Comparison of ENCODE assay signal across 23 mouse cellular contexts in the genomic region with DNA sequence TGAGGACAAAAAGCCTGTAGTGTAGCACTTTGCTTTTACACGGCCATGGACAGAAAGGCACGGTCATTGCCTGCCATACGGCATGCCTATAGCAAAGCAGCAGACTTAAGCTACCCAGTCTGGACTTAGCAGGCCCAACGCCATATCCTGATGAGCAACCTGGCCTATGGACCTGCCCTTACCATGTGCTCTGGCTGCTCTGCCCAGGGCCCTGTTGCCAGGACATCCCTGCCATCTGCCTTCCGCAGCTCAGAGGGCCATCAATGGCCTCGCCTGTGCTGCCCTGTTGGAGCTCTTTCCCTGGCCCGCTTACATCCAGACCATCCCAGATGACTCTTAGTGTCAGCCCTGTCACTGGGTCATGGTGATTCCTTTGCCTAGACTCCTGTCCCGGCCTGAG. TPM values are rescaled to one million over a fixed set of nuclear protein-coding genes. Genes with fewer than 3 reads are reported as not detected.
DNase-seq lines count a peak whose midpoint lies in the region; ATAC-seq and TF ChIP-seq lines count a peak whose summit lies in the region.
"Had no signal": no experiment of that assay in that cellular context is flagged by ENCODE, and none has a peak within 500 bp of the region (broad histone marks: within the 10 kb centered on the region; RNA-seq: fewer than 3 reads in every experiment).

No protein-coding gene starts in this region.

- DNase-seq in hindbrain, postnatal 0 days (ENCODE audit: low spot score), result no peak
- no peak for DNase-seq in hindbrain, embryonic 11.5 days (ENCODE audit: low spot score)
- peak; percentile 76 for DNase-seq in cerebellum, adult 11 months
- peak; percentile 71 for DNase-seq in cerebellum, adult 8-10 months
- DNase-seq in cerebellum, postnatal 14 days, result peak; percentile 76 to 86
- no peak for DNase-seq in right cerebral cortex, postnatal 36 days (ENCODE audit: low spot score in 2 of 2)
- DNase-seq in layer of hippocampus, adult 8-10 months (ENCODE audit: low spot score in 2 of 2), result no peak
- DNase-seq: adrenal gland, postnatal 10 days; B cell, adult 2 months; gastrocnemius, postnatal 10 days; heart, adult 2 months; kidney, adult 11 months had no signal

- H3K27me3 ChIP-seq in hindbrain, postnatal 0 days (ENCODE audit: insufficient read depth, low read length), result no peaks in the 10 kb centered on the region
- no peaks in the 10 kb centered on the region for H3K27me3 ChIP-seq in hindbrain, embryonic 11.5 days (ENCODE audit: control insufficient read depth, insufficient read depth, low read length)
- no peaks in the 10 kb centered on the region; the same call in 1 of the 2 replicates for H3K27me3 ChIP-seq in heart, embryonic 11.5 days (ENCODE audit: control insufficient read depth, insufficient read depth, low read length)
- H3K27me3 ChIP-seq: embryonic facial prominence, embryonic 13.5 days; forebrain, embryonic 12.5 days; hindbrain, embryonic 15.5 days had no signal

- ATAC-seq in hindbrain, postnatal 0 days, result peak; percentile 24; the same call in 1 of the 2 replicates
- ATAC-seq in hindbrain, embryonic 11.5 days (ENCODE audit: low FRiP score), result no peak
- no peak for ATAC-seq in heart, embryonic 11.5 days (replicated peaks; ENCODE audit: insufficient number of reproducible peaks, low FRiP score, low TSS enrichment)
- ATAC-seq: forebrain, embryonic 16.5 days; inflammation-experienced regulatory T-cells, adult 6 months had no signal

- no peak overlapping the region for H3K27ac ChIP-seq in hindbrain, postnatal 0 days
- H3K27ac ChIP-seq in hindbrain, embryonic 11.5 days (ENCODE audit: low read depth, low read length), result no peak overlapping the region
- no peak overlapping the region for H3K27ac ChIP-seq in heart, embryonic 11.5 days (ENCODE audit: low read depth, low read length)
- H3K27ac ChIP-seq: embryonic facial prominence, embryonic 13.5 days; forebrain, embryonic 12.5 days; heart, adult 2 months; hindbrain, embryonic 10.5 days; hindbrain, embryonic 15.5 days had no signal

- H3K4me1 ChIP-seq in hindbrain, postnatal 0 days (ENCODE audit: insufficient read depth, low read length), result no peaks in the 10 kb centered on the region
- H3K4me1 ChIP-seq in hindbrain, embryonic 11.5 days (replicated peaks; ENCODE audit: control insufficient read depth, insufficient read depth, low read length), result 0 out of 2 replicates have a peak, but pooled peaks cover 3% of the 10 kb centered on the region
- no peaks in the 10 kb centered on the region for H3K4me1 ChIP-seq in heart, embryonic 11.5 days (ENCODE audit: control insufficient read depth, insufficient read depth, low read length)

- no peak overlapping the region for H3K4me3 ChIP-seq in hindbrain, postnatal 0 days (ENCODE audit: low read length)
- H3K4me3 ChIP-seq in hindbrain, embryonic 11.5 days (ENCODE audit: low read depth, low read length), result no peak overlapping the region
- no peak overlapping the region for H3K4me3 ChIP-seq in heart, embryonic 11.5 days (ENCODE audit: low read depth, low read length)
- H3K4me3 ChIP-seq: embryonic facial prominence, embryonic 13.5 days; forebrain, embryonic 12.5 days; heart, adult 2 months; heart, embryonic 12.5 days; hindbrain, embryonic 10.5 days; hindbrain, embryonic 15.5 days had no signal

- H3K9ac ChIP-seq in hindbrain, postnatal 0 days (replicated peaks; ENCODE audit: low read length), result no peak overlapping the region
- H3K9ac ChIP-seq in hindbrain, embryonic 11.5 days (ENCODE audit: low read depth, low read length), result no peak overlapping the region
- no peak overlapping the region for H3K9ac ChIP-seq in heart, embryonic 11.5 days (ENCODE audit: low read depth, low read length)
- H3K9ac ChIP-seq: embryonic facial prominence, embryonic 13.5 days; forebrain, embryonic 12.5 days; heart, embryonic 12.5 days; hindbrain, embryonic 15.5 days had no signal

- H3K36me3 ChIP-seq in hindbrain, postnatal 0 days (ENCODE audit: insufficient read depth, low read length), result no peaks in the 10 kb centered on the region; the same call in 1 of the 2 replicates
- H3K36me3 ChIP-seq in hindbrain, embryonic 11.5 days (ENCODE audit: control insufficient read depth, insufficient read depth, low read length), result no peaks in the 10 kb centered on the region
- no peaks in the 10 kb centered on the region for H3K36me3 ChIP-seq in heart, embryonic 11.5 days (ENCODE audit: control insufficient read depth, insufficient read depth, low read length)
- H3K36me3 ChIP-seq: embryonic facial prominence, embryonic 13.5 days; forebrain, embryonic 12.5 days; heart, embryonic 12.5 days; hindbrain, embryonic 10.5 days; hindbrain, embryonic 15.5 days had no signal

- WGBS in hindbrain, postnatal 0 days, result 69% methylated on average over 8 of the region's 8 CpGs
- WGBS in hindbrain, embryonic 11.5 days, result 93% methylated on average over 8 of the region's 8 CpGs
- WGBS in heart, embryonic 11.5 days (ENCODE audit: insufficient replicate concordance), result 83% methylated on average over 8 of the region's 8 CpGs

- no peaks in the 10 kb centered on the region for H3K9me3 ChIP-seq in hindbrain, postnatal 0 days (ENCODE audit: low read length)
- no peaks in the 10 kb centered on the region for H3K9me3 ChIP-seq in hindbrain, embryonic 11.5 days (ENCODE audit: control insufficient read depth, low read length)
- no peaks in the 10 kb centered on the region for H3K9me3 ChIP-seq in heart, embryonic 11.5 days (replicated peaks; ENCODE audit: control insufficient read depth, low read length)
- H3K9me3 ChIP-seq: embryonic facial prominence, embryonic 13.5 days; forebrain, embryonic 12.5 days; heart, embryonic 12.5 days; hindbrain, embryonic 10.5 days; hindbrain, embryonic 15.5 days had no signal

- H3K4me2 ChIP-seq in hindbrain, postnatal 0 days (ENCODE audit: low read depth, low read length), result no peak overlapping the region
- no peak overlapping the region for H3K4me2 ChIP-seq in hindbrain, embryonic 11.5 days (replicated peaks; ENCODE audit: low read depth, low read length)
- no peak overlapping the region for H3K4me2 ChIP-seq in heart, embryonic 11.5 days
- H3K4me2 ChIP-seq: embryonic facial prominence, embryonic 13.5 days; forebrain, embryonic 12.5 days; heart, embryonic 12.5 days; hindbrain, embryonic 15.5 days had no signal

- no peak for TF ChIP-seq CTCF in hindbrain, postnatal 0 days (IDR thresholded peaks at IDR 0.05; ENCODE audit: low read depth)

RNA-seq across cellular contexts. Expression of gene Rsph14, which starts 31.0 kb away (rescaled TPM):
- 1.7 TPM in 1 of 2 replicates, not detected in the other for total RNA-seq in hindbrain, postnatal 0 days (2014; rRNA removed)
- polyA plus RNA-seq in hindbrain, postnatal 0 days (2015; fragmentation: Nextera tagmentation; extraction: Ambion mirVana), result 0.43 and 0.46 TPM in 2 replicates
- polyA plus RNA-seq in hindbrain, embryonic 11.5 days (2014; fragmentation: Nextera tagmentation; extraction: Ambion mirVana), result 0.15 and 0.46 TPM in 2 replicates
- total RNA-seq in layer of hippocampus, adult 8-10 months (2022), result 1 to 10 TPM in 1 of 4 experiments, under 1 TPM in 2, not detected in 1; 0.31 to 1.4 (median 0.75) TPM
- not detected in 2 replicates for polyA plus RNA-seq in heart, embryonic 11.5 days (2014; fragmentation: Nextera tagmentation; extraction: Ambion mirVana)
- total RNA-seq: gastrocnemius, postnatal 10 days; gastrocnemius, postnatal 4 days; heart, adult 2 months; heart, postnatal 25 days; MEL had no signal
- polyA plus RNA-seq: embryonic facial prominence, embryonic 13.5 days; heart, embryonic 12.5 days; inflammation-experienced regulatory T-cells, adult 6 months had no signal

RNA-seq across cellular contexts. Expression of gene Gnaz, which starts 34.4 kb away (rescaled TPM):
- 166 and 178 TPM in 2 replicates for total RNA-seq in hindbrain, postnatal 0 days (2014; rRNA removed)
- polyA plus RNA-seq in hindbrain, postnatal 0 days (2015; fragmentation: Nextera tagmentation; extraction: Ambion mirVana), result 88.3 and 99.9 TPM in 2 replicates
- polyA plus RNA-seq in hindbrain, embryonic 11.5 days (2014; fragmentation: Nextera tagmentation; extraction: Ambion mirVana), result 14.0 and 14.7 TPM in 2 replicates
- 100 to 1,000 TPM in 2 of 4 experiments, 10 to 100 TPM in 2; 88.3 to 111 (median 102) TPM for total RNA-seq in layer of hippocampus, adult 8-10 months (2022)
- 2.1 and 2.7 TPM in 2 replicates for polyA plus RNA-seq in heart, embryonic 11.5 days (2014; fragmentation: Nextera tagmentation; extraction: Ambion mirVana)
- total RNA-seq: MEL had no signal
- polyA plus RNA-seq: inflammation-experienced regulatory T-cells, adult 6 months had no signal

RNA-seq across cellular contexts. Expression of gene Rab36, which starts 35.5 kb away (rescaled TPM):
- total RNA-seq in hindbrain, postnatal 0 days (2014; rRNA removed), result 16.7 and 17.7 TPM in 2 replicates
- polyA plus RNA-seq in hindbrain, postnatal 0 days (2015; fragmentation: Nextera tagmentation; extraction: Ambion mirVana), result 25.3 TPM in 2 replicates
- polyA plus RNA-seq in hindbrain, embryonic 11.5 days (2014; fragmentation: Nextera tagmentation; extraction: Ambion mirVana), result 6.8 and 9.3 TPM in 2 replicates
- 10 to 100 TPM; 30.0 to 35.7 (median 33.2) TPM for total RNA-seq in layer of hippocampus, adult 8-10 months (2022)
- 4.1 and 5.2 TPM in 2 replicates for polyA plus RNA-seq in heart, embryonic 11.5 days (2014; fragmentation: Nextera tagmentation; extraction: Ambion mirVana)
- total RNA-seq: MEL had no signal

RNA-seq across cellular contexts. Expression of gene Bcr, which starts 59.0 kb away (rescaled TPM):
- 54.4 and 61.4 TPM in 2 replicates for total RNA-seq in hindbrain, postnatal 0 days (2014; rRNA removed)
- polyA plus RNA-seq in hindbrain, postnatal 0 days (2015; fragmentation: Nextera tagmentation; extraction: Ambion mirVana), result 10.1 and 10.5 TPM in 2 replicates
- polyA plus RNA-seq in hindbrain, embryonic 11.5 days (2014; fragmentation: Nextera tagmentation; extraction: Ambion mirVana), result 10.5 and 15.2 TPM in 2 replicates
- total RNA-seq in layer of hippocampus, adult 8-10 months (2022), result 100 to 1,000 TPM in 2 of 4 experiments, 10 to 100 TPM in 2; 96.5 to 140 (median 115) TPM
- polyA plus RNA-seq in heart, embryonic 11.5 days (2014; fragmentation: Nextera tagmentation; extraction: Ambion mirVana), result 26.5 and 31.1 TPM in 2 replicates
- total RNA-seq: MEL had no signal

Comparison
In these comparisons a context has a peak if more than half of its experiments do, and no peak if none do; other contexts are left out.
1. DNase-seq: peak in cerebellum, adult 11 months (single experiment), cerebellum, adult 8-10 months (single experiment) and cerebellum, postnatal 14 days (2 of 2); none in hindbrain, postnatal 0 days (single experiment), hindbrain, embryonic 11.5 days (single experiment), right cerebral cortex, postnatal 36 days (0 of 2) and layer of hippocampus, adult 8-10 months (0 of 2).